ENCODE assay signal across 8 mouse cellular contexts in genomic region chr6:99175377-99175776, GRCm38 (mm10).
DNase-seq lines count a peak whose midpoint lies in the region; ATAC-seq and TF ChIP-seq lines count a peak whose summit lies in the region.
"Had no signal": no experiment of that assay in that cellular context is flagged by ENCODE, and none has a peak within 500 bp of the region (broad histone marks: within the 10 kb centered on the region; RNA-seq: fewer than 3 reads in every experiment).

No protein-coding gene starts in this region.

- H3K9ac ChIP-seq in heart, postnatal 0 days (replicated peaks; ENCODE audit: low read depth, low read length): no peak overlapping the region
- H3K9ac ChIP-seq: neural tube, embryonic 12.5 days had no signal

- intact Hi-C loops in left cerebral cortex, postnatal 4 days (cut with DNase I): no loop called here

- WGBS in heart, postnatal 0 days: 40% methylated on average over 5 of the region's 5 CpGs

- H3K9me3 ChIP-seq in heart, postnatal 0 days (replicated peaks; ENCODE audit: control insufficient read depth, low read length): no peaks in the 10 kb centered on the region
- H3K9me3 ChIP-seq: neural tube, embryonic 12.5 days had no signal

- H3K4me2 ChIP-seq in heart, postnatal 0 days (ENCODE audit: low read depth, low read length): no peak overlapping the region
- H3K4me2 ChIP-seq: neural tube, embryonic 12.5 days had no signal

- no peaks in the 10 kb centered on the region for H3K27me3 ChIP-seq in heart, postnatal 0 days (ENCODE audit: control insufficient read depth, insufficient read depth, low read length)
- H3K27me3 ChIP-seq: neural tube, embryonic 12.5 days had no signal

- H3K36me3 ChIP-seq in heart, postnatal 0 days (replicated peaks; ENCODE audit: control insufficient read depth, insufficient read depth, low read length): no peaks in the 10 kb centered on the region
- H3K36me3 ChIP-seq: neural tube, embryonic 12.5 days had no signal

- peak; percentile 24 for DNase-seq in 416B (ENCODE audit: low read depth)
- peak; percentile 29 for DNase-seq in adrenal gland, adult 8-10 months
- no peak for DNase-seq in heart, postnatal 0 days (ENCODE audit: low spot score)
- DNase-seq in lung, postnatal 14 days: peak; percentile 70
- DNase-seq in layer of hippocampus, postnatal 10 days (ENCODE audit: low spot score in 2 of 2): no peak
- no peak for DNase-seq in thymus, postnatal 4 days
- DNase-seq in left cerebral cortex, postnatal 4 days: no peak

- no peak overlapping the region for H3K27ac ChIP-seq in heart, postnatal 0 days (ENCODE audit: low read depth)
- H3K27ac ChIP-seq: neural tube, embryonic 12.5 days had no signal

- no peak for TF ChIP-seq EP300 in heart, postnatal 0 days (IDR thresholded peaks at IDR 0.05; ENCODE audit: low read depth)

- H3K4me3 ChIP-seq in heart, postnatal 0 days (ENCODE audit: low read depth, low read length): no peak overlapping the region
- H3K4me3 ChIP-seq: neural tube, embryonic 12.5 days had no signal

- no peak for TF ChIP-seq CTCF in heart, postnatal 0 days (IDR thresholded peaks at IDR 0.05; ENCODE audit: low read depth)

- ATAC-seq in heart, postnatal 0 days (ENCODE audit: insufficient read depth, low read depth): peak; percentile 54

- peaks cover 36% of the 10 kb centered on the region for H3K4me1 ChIP-seq in heart, postnatal 0 days (ENCODE audit: control insufficient read depth, insufficient read depth)
- H3K4me1 ChIP-seq: neural tube, embryonic 12.5 days had no signal

Comparison
In these comparisons a context has a peak if more than half of its experiments do, and no peak if none do; other contexts are left out.
1. DNase-seq: peak in 416B (single experiment), adrenal gland, adult 8-10 months (single experiment) and lung, postnatal 14 days (single experiment); none in heart, postnatal 0 days (single experiment), layer of hippocampus, postnatal 10 days (0 of 2), thymus, postnatal 4 days (single experiment) and left cerebral cortex, postnatal 4 days (single experiment).